Mouse (Mus musculus): ENCODE measurements around the gene Mon1a.

Gene Mon1a

GRCm38 (mm10) chr9:107949184-107949921 lies 61.4 kb downstream of the Mon1a start:
- no peak for DNase-seq (ENCODE audit: low read depth, low spot score)

- no peak for DNase-seq (ENCODE audit: low read depth, low spot score)
Measured at GRCm38 (mm10) chr9:107949922-107950235, 61.9 kb downstream of the Mon1a start, which contains the start of gene Traip. Traip (plus strand) TSS chr9:107950136.

- DNase-seq (ENCODE audit: low read depth, low spot score) = peak; percentile 78
Measured at GRCm38 (mm10) chr9:107950460-107951355, 62.8 kb downstream of the Mon1a start.
